23 mouse cellular contexts compared by ENCODE assay signal in genomic region chr2:22784771-22785170, GRCm38 (mm10). TPM values are rescaled to one million over a fixed set of nuclear protein-coding genes. Genes with fewer than 3 reads are reported as not detected.
DNase-seq lines count a peak whose midpoint lies in the region; ATAC-seq and TF ChIP-seq lines count a peak whose summit lies in the region.
"Had no signal": no experiment of that assay in that cellular context is flagged by ENCODE, and none has a peak within 500 bp of the region (broad histone marks: within the 10 kb centered on the region; RNA-seq: fewer than 3 reads in every experiment).

No protein-coding gene starts in this region.

- peak; percentile 50 for DNase-seq in CD4-positive, CD25-positive, alpha-beta regulatory T cell, adult 2 months (ENCODE audit: low read depth, low spot score)
- DNase-seq in thymus, adult 2 months, result peak; percentile 22
- no peak for DNase-seq in thymus, postnatal 0 days (ENCODE audit: low spot score)
- DNase-seq in naive thymus-derived CD4-positive, alpha-beta T cell, adult 2 months (ENCODE audit: low read depth), result peak; percentile 61
- peak; percentile 34 for DNase-seq in thymus, postnatal 4 days
- no peak for DNase-seq in liver, postnatal 0 days
- DNase-seq: adrenal gland, adult 8-10 months; adrenal gland, postnatal 25 days; cerebellum, adult 11-12 months; cerebellum, adult 8-10 months; cerebellum, postnatal 10 days; cerebellum, postnatal 36 days; embryo, embryonic 11 days; forebrain, postnatal 0 days; gastrocnemius, adult 2 months; gastrocnemius, postnatal 14 days; heart, adult 11 months had no signal

- no peak for TF ChIP-seq EP300 in liver, postnatal 0 days (IDR thresholded peaks at IDR 0.05; ENCODE audit: low read depth)

- H3K4me1 ChIP-seq in thymus, adult 2 months (replicated peaks; ENCODE audit: control insufficient read depth, insufficient read depth, low read length), result peaks cover 15% of the 10 kb centered on the region
- H3K4me1 ChIP-seq in midbrain, embryonic 16.5 days (ENCODE audit: control insufficient read depth, insufficient read depth, low read length), result no peaks in the 10 kb centered on the region
- peaks cover 4% of the 10 kb centered on the region; the same call in 1 of the 2 replicates for H3K4me1 ChIP-seq in liver, postnatal 0 days (ENCODE audit: insufficient read depth)
- H3K4me1 ChIP-seq: hindbrain, embryonic 12.5 days; hindbrain, embryonic 15.5 days had no signal

- TF ChIP-seq POLR2A in thymus, adult 2 months (IDR thresholded peaks at IDR 0.05; ENCODE audit: control insufficient read depth, extremely low read depth, insufficient read depth, low read length, poor library complexity), result no peak

- 27% methylated on average over 1 of the region's 1 CpGs for WGBS in thymus, adult 2 months
- WGBS in midbrain, embryonic 16.5 days, result 48% methylated on average over 1 of the region's 1 CpGs
- 54% methylated on average over 1 of the region's 1 CpGs for WGBS in liver, postnatal 0 days (ENCODE audit: insufficient replicate concordance)

- no peak overlapping the region for H3K4me2 ChIP-seq in midbrain, embryonic 16.5 days (ENCODE audit: low read length)
- H3K4me2 ChIP-seq in liver, postnatal 0 days (ENCODE audit: low read depth, low read length), result no peak overlapping the region
- H3K4me2 ChIP-seq: heart, embryonic 11.5 days; hindbrain, embryonic 12.5 days; hindbrain, embryonic 15.5 days had no signal

- no peak for TF ChIP-seq CTCF in thymus, adult 2 months (IDR thresholded peaks at IDR 0.05; ENCODE audit: borderline replicate concordance, control insufficient read depth, extremely low read depth, insufficient read depth, low read length, poor library complexity)
- TF ChIP-seq CTCF in liver, postnatal 0 days (IDR thresholded peaks at IDR 0.05; ENCODE audit: low read depth), result no peak

- H3K27me3 ChIP-seq in thymus, adult 2 months (ENCODE audit: control insufficient read depth, insufficient read depth, low read length), result no peaks in the 10 kb centered on the region
- H3K27me3 ChIP-seq in midbrain, embryonic 16.5 days (ENCODE audit: control insufficient read depth, insufficient read depth, low read depth, low read length), result no peaks in the 10 kb centered on the region
- no peaks in the 10 kb centered on the region for H3K27me3 ChIP-seq in liver, postnatal 0 days (ENCODE audit: insufficient read depth, low read length)
- H3K27me3 ChIP-seq: hindbrain, embryonic 12.5 days; hindbrain, embryonic 15.5 days had no signal

- no peak for ATAC-seq in CD4-positive, CD25-positive, alpha-beta regulatory T cell, adult 4 months
- ATAC-seq in midbrain, embryonic 16.5 days, result no peak
- ATAC-seq in liver, postnatal 0 days, result no peak
- ATAC-seq: forebrain, embryonic 14.5 days; forebrain, postnatal 0 days had no signal

- no peaks in the 10 kb centered on the region; the same call in 1 of the 2 replicates for H3K9me3 ChIP-seq in midbrain, embryonic 16.5 days (replicated peaks; ENCODE audit: control insufficient read depth, low read length, poor library complexity, severe bottlenecking)
- no peaks in the 10 kb centered on the region for H3K9me3 ChIP-seq in liver, postnatal 0 days (ENCODE audit: low read length)
- H3K9me3 ChIP-seq: hindbrain, embryonic 12.5 days; hindbrain, embryonic 15.5 days had no signal

- no peak overlapping the region for H3K9ac ChIP-seq in midbrain, embryonic 16.5 days (ENCODE audit: low read depth, low read length)
- H3K9ac ChIP-seq in liver, postnatal 0 days (replicated peaks), result no peak overlapping the region
- H3K9ac ChIP-seq: forebrain, postnatal 0 days; hindbrain, embryonic 12.5 days; hindbrain, embryonic 15.5 days had no signal

- H3K27ac ChIP-seq in thymus, adult 2 months (ENCODE audit: control insufficient read depth, insufficient read depth, low read length), result peak overlapping the region; percentile 100
- no peak overlapping the region for H3K27ac ChIP-seq in midbrain, embryonic 16.5 days (ENCODE audit: low read length)
- H3K27ac ChIP-seq in liver, postnatal 0 days (ENCODE audit: low read depth), result no peak overlapping the region
- H3K27ac ChIP-seq: gastrocnemius, adult 2 months; hindbrain, embryonic 12.5 days; hindbrain, embryonic 15.5 days had no signal

- no peaks in the 10 kb centered on the region; the same call in 1 of the 2 replicates for H3K36me3 ChIP-seq in thymus, adult 2 months (ENCODE audit: control insufficient read depth, insufficient read depth, low read length)
- no peaks in the 10 kb centered on the region for H3K36me3 ChIP-seq in midbrain, embryonic 16.5 days (ENCODE audit: control insufficient read depth, insufficient read depth, low read length)
- no peaks in the 10 kb centered on the region for H3K36me3 ChIP-seq in liver, postnatal 0 days (replicated peaks; ENCODE audit: insufficient read depth, low read length)
- H3K36me3 ChIP-seq: hindbrain, embryonic 12.5 days; hindbrain, embryonic 15.5 days had no signal

- no peak overlapping the region for H3K4me3 ChIP-seq in thymus, adult 2 months (ENCODE audit: control insufficient read depth, insufficient read depth, low read length)
- H3K4me3 ChIP-seq in midbrain, embryonic 16.5 days (ENCODE audit: low read depth, low read length), result no peak overlapping the region
- H3K4me3 ChIP-seq in liver, postnatal 0 days (ENCODE audit: low read depth, low read length), result no peak overlapping the region
- H3K4me3 ChIP-seq: gastrocnemius, adult 2 months; hindbrain, embryonic 12.5 days; hindbrain, embryonic 15.5 days had no signal

RNA-seq across cellular contexts. Expression of gene Apbb1ip, which starts 10.9 kb away (rescaled TPM):
- 100 to 1,000 TPM in 1 of 2 experiments, 10 to 100 TPM in 1; 91.3 to 105 TPM for polyA plus RNA-seq in CD4-positive, CD25-positive, alpha-beta regulatory T cell, adult 4 months (2017; shearing (Covaris generic))
- polyA plus RNA-seq in thymus, adult 2 months (2012; rRNA removed), result 45.2 and 52.3 TPM in 2 replicates
- 51.9 and 63.0 TPM in 2 replicates for polyA plus RNA-seq in thymus, postnatal 0 days (2015; fragmentation: Nextera tagmentation; extraction: Ambion mirVana)
- 0.70 and 0.91 TPM in 2 replicates for polyA plus RNA-seq in midbrain, embryonic 16.5 days (2015; fragmentation: Nextera tagmentation; extraction: Ambion mirVana)
- polyA plus RNA-seq in liver, postnatal 0 days (2015; fragmentation: Nextera tagmentation; extraction: Ambion mirVana), result 7.7 and 11.3 TPM in 2 replicates

Comparison
In these comparisons a context has a peak if more than half of its experiments do, and no peak if none do; other contexts are left out.
1. DNase-seq: peak in CD4-positive, CD25-positive, alpha-beta regulatory T cell, adult 2 months (single experiment), thymus, adult 2 months (single experiment), naive thymus-derived CD4-positive, alpha-beta T cell, adult 2 months (single experiment) and thymus, postnatal 4 days (single experiment); none in thymus, postnatal 0 days (single experiment) and liver, postnatal 0 days (single experiment).